Mouse (Mus musculus) MEL-GATA-1-ER (cell line): Measurements from ENCODE around the gene Disp3.

Experiments used
- DNase-seq: peaks from one replicate; pipeline ENCODE4 v3.0.0-alpha.2; 2012; ENCODE audit warnings: low read depth; ENCODE audit errors: extremely low read depth

Disp3 gene

DNA sequence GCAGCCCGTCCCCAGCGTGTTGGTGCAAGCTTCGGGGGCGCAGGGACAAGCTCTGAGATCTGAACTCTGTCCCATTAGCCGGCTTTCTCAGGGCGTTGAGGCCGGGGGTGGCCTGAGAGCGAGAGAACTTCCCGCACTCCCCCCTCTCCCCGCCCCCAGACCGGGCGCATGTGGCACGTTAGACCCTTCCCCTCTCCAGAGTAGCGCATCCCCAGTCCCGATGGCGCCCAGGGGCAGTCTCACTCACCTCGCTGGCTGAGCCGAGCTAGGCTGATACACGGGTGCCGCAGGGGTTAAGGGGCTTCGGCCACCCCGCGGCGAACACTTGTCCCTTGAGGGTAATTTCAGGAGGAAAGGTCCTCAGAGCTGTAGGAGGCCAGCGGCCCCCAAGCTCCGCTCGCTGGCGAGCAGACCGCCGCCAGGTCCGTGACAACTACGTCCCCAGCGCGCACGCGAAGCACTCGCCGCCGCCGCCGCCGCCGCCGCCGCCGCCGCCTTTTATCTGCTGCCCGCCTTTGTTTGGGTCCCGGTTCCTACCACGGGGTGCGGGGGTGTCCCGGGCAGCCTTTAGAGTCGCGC lies at the start of gene Disp3:
Gene Disp3 (minus strand): TSS at position 490 of the 579 bp plus-strand sequence.
- no peak for DNase-seq

DNA sequence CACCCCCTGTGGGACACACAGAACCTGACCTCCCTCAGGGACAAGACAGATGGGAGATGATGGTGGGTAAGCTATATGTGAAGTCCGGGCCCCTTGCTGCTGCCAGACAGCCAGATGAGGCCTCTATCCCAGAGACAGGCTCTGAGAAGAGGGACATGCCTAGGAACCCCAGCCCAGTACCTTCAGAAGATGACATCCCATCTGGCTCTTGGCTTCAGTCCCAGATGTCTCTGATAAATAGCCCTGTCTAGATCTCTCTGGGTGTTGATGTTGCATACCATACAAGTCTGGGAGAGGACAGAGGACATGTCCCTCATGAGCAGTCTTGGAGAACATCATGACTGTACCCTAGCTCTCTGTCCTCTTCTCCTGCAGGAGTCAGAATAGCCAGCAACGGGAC lies 42.5 kb upstream of the Disp3 start:
- no peak for DNase-seq

DNA sequence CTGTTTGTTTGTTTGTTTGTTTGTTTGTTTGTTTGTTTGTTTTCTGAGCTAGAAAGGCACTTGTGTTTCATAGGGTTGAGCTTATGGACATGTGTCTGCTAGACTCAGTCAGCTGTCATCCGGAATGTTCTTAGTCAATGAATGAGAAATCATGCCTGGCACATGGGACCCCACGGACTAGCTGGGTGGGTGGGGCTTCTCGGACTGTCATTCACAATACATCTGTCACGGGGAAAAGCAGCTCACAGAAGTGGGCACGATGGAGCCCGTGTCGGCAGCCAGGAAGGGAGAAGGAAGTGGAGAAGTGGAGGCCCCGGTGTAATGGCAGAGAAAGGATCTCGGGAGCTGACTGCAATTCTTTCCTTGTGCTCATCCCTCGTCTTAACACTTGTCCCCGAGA lies 41.7 kb upstream of the Disp3 start:
- no peak for DNase-seq

DNA sequence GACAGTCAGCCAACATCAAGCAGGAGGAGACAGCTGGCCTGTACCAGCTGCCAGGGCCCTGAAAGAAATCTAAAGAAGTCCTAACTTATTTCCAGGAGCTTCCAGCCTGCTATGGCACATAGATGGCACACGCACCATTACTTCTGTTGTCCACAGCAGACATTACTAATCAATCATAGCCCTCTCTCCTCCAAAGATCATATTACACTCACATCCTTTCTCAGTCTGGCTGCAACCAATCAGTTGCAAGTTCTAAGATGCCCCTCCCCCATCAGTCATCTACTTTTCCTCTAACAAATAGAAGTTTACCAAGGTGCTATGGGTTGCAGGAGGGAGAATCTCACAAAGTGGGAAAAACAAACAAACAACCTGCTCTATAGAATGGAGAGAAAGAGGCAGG lies 40.5 kb upstream of the Disp3 start:
- DNase-seq: no peak

DNA sequence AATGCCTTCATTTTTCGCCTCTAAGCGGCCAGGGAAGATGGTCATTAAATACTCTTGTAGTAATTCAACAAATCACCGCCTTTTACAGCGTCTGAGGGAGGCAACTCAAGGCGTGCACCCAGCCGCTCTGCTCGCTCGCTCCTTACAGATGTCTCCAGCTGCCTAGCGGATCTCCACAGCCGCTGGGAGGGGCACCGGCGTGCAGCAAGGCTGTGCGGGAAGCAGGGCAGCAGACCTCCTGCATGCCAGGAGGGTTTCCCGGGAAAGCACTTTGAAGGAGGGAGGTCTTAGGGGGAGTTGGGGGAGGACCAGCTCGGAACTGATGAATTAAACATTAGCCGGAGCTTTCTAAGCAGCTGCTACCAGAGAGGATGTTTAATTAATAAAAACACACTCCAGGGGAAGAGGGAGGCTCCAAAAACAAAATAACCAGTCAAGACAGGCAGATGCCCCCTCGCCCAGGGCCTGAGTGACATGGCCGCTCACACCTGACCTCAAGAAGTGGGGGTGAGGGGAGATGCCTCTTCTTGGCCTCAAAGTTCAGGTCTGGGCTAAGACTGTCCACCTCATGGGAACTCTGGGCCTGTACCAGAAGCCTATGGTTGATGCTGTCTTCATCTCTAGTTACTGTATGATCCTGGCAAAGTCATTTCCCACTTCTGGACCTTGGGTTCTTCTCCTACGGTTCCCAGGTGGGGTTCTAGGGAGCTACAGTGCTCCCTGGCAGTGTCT lies 39.7 kb upstream of the Disp3 start:
- DNase-seq: no peak

DNA sequence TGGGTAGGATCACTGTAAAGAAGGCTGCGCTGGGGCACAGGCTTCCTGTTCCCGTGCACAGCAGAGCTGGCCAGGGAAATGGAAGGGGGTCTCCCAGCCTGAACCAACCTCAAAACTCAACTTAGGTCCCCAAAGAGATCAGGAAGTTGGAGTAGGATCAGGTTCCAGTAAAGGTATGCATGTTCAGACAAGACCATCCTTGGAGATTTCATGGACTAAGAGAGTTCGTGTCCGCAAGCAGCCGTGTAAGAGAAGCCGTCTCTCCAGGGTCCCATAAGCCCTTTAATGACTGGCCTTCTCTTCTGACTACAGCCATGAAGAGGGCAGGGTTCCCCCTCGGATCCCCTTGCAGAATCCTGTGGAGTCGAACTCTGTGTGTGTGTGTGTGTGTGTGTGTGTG lies 39.0 kb upstream of the Disp3 start:
- DNase-seq: no peak

DNA sequence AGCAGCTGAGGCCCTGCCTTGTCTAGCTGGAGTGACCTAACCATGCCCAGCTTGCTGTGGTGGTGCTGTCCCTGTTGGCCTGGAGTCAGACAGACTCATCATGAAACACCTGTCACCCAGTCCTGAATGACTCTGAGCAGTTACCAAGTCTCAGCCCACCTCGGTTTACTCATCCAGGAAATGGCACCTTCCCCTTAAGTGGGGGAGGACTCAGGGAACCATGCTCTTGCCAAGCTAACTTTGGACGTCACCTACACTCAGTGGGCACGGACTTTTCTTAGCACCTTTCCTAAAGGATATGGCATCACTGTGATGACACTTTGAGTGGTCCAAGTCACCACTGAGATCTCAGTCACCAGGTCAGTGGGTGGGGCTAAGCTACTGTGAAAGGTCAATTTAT lies 38.2 kb upstream of the Disp3 start:
- DNase-seq: no peak

DNA sequence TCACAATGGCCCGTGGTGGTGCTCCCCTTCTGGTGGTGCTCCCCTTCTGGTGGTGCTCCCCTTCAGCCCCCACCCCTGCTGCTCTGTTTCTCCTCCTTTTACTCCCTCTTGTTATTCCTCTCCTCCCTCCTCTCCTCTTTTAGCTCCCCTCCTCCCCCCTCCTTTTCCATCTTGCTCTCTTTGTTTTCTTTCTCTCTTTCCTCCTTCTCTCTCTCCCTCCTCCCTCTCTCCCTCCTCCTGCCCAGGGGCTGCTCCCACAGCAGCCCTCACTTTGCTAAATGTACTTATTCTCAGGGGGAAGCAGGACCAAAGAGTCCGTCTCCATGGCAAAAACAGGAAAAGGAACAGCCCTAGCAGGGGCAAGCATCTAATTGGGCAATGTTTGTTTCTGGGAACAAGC lies 37.3 kb upstream of the Disp3 start:
- DNase-seq: no peak

DNA sequence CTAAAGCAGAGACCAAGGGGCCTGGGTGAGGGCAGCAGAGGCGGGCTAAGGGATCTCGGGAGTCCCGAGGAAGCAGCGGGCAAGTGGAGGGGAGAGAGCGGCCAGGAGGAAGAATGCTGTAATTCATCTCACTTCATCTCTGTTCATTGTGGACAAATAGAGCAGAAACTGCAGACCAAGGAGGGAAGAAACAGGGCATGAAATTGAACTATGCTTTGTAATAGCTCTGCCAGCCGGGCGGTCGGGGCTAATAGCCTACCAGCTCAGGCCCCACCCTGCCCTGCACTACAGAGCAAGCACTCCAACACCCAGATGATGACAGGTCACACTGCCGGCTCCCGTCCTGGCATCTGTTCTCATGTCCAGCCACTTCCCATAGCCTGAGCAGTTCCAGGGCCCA lies 34.4 kb upstream of the Disp3 start:
- no peak for DNase-seq

DNA sequence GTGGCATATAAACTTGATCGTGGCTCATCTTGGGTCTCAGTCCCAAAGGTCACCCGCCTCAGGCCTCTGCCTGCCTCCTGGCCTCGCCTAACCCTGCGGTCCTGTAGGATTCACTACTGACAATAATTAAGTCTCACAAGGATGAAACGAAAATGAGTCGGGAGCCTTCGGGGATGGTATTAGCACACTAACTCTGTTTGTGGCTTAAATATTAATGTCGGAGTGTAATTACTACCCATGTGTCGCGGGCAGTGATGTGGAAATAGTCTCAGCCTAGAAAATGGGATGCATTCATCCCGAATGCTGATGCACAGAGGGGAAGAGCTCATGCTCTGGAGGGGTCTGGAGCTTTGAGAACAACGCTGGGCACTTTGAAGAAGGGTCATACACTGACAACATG lies 31.6 kb upstream of the Disp3 start:
- DNase-seq: no peak

DNA sequence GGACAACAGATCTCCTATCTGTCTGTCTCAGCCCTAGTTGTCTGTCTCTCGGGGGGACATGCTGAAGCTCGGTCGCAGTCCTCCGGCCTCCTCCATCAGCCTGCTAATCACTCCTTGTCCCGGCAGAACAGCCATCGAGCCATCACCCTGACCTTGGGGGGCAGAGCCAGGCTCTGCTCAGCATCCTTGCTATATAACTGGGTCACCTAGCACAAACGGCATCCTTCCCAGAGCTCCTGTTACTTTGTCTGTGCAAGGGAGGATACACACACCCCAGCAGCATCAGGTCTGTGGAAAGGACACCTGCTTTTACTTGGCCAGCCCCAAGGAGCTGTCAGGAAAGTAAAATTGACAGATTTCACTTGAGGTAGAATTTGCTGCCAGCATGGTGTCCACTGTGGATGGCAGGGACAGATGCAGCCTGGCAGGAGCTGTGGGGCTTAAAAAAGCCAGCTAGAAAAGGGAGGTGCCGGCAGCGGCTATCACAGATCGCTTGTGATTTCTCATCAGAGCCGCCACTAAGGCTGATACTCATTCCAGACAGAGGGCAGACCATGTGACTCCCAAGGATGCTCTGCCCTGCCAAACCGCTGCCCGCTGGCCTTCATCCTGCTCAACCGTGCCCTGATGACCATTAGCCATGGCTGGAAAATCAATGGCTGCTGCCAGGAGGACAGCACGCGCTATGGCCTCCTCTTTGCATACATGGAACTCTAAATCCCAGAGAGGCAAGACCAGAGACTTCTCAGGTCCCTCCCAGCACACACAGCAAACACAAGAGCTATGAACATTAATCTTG lies 27.8 kb upstream of the Disp3 start:
- no peak for DNase-seq

DNA sequence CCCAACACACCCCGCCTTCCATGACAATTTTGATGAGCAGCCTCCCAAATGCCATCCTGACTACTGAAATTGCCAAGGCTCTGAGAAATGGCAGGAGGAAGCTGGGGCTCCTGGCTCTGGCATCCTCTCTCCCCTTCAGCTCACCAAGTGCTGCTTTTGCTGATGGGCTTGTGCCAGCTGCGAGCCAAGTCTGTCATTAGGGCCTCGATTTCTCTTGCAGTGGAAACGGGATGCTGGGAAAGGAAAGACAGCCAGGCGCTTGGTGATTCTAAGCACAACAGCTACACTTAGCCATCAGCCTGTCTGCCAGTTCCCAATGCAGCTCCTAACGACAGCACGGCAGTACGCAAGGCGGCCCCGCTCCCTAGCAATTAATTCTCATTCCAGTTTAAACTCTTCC lies 26.6 kb upstream of the Disp3 start:
- no peak for DNase-seq

DNA sequence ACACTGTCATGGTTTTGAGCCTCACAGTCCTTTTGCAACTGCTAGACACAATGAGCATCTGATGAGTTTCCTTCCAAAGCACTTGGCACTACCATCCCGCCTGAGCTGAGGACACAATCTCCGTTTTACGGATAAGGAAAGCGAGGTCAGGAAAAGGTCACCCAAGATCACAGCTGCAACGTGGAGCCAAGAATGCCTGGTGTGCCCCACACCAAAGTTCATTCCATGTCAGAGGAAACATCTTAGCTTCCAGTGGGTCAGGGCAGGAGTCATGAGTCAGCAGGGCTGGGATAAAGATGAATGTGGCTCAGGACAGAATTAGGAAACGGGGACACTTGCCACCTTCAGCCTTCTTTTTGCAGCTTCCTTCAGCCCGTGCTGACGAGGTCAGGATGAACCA lies 25.8 kb upstream of the Disp3 start:
- DNase-seq: no peak

DNA sequence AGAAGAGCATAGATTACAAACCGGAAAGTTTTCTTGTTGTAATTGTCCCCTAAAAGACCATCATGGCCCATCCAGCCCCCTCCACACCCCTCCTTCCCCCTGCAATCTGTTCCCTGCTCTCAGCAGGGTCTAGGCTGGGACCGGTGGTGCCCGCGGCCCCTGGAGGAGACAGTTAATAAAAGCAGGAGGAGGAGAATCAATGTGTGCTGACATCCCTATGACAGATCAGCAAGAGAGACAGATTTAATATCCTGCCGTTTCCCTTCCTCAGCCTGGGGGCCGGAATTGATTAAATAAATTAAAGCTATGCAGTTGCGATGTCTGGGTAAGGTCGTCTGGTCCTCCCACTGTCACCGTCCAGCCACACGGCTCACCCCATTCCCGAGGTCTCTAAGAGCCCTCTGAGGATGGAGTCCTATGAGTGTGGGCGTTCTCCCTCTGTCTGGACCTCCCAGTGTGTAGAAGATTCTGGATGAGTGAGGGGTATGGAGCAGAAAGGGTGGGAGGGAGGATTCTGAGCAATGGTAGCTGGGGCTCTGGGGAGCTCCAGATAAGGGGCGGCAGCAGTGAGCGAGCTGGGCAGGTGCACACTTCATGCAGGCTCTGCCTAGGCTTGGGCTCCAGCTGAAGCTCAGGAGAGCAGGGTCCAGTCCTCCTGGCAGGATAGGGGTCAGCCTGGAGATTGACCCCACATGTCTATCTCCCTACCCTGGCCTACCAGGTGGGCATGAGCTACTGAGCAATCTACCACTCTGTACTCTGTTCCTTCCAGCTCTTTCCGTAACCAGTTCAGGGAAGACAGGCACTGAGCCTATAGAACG lies 24.7 kb upstream of the Disp3 start:
- DNase-seq: no peak

DNA sequence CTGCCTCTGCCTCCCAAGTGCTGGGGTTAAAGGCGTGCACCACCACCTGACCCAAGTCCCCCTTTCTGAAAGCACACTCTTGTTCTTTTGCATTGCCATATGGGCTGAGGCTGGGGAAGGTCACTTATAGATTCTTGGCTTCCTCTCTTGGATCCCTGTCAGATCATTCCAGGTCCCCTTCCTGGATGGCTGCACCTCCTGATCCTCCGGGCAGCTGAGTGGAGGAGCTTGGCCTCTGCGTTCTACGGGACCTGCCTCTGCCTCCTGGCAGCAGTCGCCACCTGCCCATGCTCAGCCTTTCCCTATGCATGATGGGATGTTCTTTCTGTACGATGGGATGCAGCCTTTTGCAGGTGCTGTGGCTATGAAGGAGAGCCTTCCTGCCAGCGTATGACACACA lies 23.1 kb upstream of the Disp3 start:
- DNase-seq: no peak

DNA sequence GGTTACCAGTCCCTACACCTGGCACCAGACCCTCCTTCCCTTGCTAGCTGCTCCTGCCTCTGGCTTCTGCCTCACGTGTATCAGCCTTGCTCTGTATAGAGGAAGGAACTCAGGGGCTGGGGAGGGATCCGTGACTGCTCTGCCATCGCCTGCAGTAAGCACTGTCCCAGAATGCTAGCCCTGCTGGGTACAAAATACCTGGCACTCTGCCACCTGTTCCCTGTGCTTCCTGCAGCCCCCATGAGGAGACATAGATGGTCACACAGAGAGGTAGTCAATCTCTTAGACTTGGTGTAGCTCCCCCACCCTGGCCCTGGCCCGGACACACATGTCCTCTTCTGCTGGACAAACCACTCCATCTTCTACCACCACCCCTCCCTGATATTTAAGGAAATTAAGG lies 22.4 kb upstream of the Disp3 start:
- DNase-seq: no peak

DNA sequence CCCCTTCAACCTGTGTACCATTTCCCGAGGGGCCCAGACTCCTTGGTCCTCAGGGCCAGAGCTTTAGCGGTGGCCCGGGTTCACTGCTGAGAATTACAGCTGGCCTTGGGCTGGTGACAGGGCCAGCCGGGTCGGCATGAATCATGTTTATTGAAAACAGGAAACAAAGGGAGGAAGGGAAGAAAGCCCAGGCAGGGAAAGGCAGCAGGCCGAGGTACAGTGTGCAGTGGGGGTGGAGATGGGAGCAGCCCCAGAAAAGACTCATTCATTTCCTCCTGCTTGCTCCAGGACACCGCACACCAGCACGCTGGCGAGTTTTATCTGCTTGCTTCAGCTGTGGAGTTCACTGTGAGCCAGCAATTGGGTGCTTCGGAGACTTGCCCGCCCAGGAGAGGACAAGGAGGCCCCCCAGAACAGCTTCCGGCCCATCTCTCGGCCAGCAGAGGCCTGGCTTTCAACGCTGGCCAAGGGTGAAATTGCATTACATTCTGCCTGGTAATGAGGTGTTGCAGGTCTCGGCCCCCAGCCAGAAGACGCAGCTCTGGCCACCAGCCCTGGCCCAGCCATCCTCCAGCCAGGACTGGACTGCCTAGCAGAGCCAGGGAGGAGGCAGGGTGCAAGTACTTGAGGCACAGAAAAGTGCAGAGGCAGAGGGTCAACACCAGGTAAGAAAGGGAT lies 18.8 kb upstream of the Disp3 start:
- no peak for DNase-seq

DNA sequence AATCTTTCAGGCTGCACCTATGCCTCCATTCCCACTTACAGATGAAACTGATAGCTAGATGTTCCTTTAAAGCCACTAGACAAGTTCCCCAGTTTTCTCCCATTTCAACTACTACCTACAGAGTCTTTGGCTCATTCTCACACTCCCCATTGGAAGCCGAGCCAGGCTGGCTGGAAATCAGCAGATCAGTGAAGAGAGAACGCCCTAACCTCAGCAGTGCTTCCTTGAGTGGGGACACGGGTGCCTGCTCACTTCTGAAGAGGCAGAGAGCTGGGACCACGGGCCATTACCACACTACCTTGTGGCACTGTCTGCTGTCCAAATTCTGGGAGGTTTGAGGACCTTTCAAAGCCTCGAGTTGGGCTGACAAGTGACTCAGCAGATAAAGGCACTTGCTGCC lies 11.0 kb upstream of the Disp3 start:
- no peak for DNase-seq

DNA sequence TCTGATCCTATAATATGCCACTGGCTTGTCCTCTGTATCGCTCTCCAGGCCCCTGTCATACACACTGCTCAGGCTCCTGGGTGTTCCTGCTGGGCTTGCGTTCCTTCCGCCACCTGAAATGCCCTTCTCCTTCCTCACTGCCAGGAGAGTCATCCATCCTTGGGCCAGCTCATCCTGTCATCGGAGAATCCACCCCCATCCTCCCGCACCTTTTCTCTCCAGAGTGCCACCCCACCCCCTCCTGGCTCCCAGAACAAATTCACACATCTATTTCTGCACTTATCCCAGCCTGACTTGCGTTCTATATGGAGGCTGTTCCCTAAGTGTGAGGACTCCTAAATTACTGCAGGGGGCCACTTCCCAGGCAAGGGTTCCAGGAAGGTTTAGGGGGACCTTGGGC lies 9.9 kb upstream of the Disp3 start:
- DNase-seq: no peak

DNA sequence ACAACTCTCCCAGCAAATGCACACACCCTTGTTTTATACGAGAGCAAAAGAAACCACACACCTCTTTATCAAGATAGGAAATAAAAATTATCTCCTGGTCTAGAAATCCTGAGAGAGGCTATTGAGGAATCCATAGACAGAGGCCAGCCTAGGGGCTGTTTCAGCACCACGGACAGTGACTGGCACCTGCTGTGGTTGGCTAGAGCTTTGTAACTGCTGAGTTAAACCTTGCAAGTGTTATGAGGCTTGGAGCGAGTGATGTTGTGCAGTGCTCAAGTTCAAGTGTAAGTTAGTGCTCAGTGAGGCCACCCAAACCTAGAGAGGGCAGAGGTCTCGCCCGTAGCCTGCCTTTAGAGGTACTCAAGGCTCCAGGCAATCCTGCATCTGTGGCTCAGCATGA lies 5.6 kb upstream of the Disp3 start:
- DNase-seq: peak; percentile 3

DNA sequence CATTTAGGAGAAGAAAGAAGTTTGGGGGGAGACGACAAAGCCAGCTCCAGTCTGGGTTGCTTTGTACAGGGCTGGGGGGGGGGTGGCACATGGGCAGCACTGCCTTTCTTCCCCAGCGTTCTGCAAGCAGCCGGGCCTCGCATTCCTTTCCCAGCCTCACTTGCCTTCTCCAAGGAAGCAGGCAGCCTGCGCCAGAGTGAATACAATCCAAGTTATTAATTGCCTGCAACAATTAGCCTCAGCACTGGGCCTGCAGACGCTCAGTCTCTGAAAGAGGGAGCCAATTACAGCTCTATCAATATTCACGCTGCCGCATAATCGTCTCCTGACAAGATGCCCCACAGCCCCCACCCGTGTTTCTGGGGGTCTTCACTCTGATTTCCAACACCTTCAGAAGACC lies 4.1 kb upstream of the Disp3 start:
- DNase-seq: no peak
